ENCODE assay signal across 9 mouse cellular contexts in the genomic region with DNA sequence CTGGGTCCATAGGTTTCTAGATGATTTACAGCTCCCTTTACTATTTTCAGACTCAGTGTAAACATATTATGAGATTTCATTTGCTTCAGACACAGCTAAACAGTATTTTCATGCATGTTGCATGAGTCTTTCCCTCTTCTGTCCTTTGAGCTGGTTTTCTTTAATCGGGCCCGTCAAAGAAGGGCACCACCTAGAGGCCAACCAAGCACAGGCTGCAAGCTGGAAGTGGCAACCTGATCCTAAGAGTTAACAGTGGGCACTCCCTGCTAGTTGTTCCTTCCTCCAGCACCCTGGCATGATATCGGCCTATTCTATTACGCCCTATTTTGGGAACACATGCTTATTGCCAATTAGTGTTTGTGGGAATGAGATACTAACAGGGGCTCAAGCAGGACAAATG. TPM values are rescaled to one million over a fixed set of nuclear protein-coding genes. Genes with fewer than 3 reads are reported as not detected.
A peak's percentile ranks its signal among the peaks of the same experiment; 100 is the strongest.
DNase-seq lines count a peak whose midpoint lies in the region; ATAC-seq lines count a peak whose summit lies in the region.
"Had no signal": no experiment of that assay in that cellular context is flagged by ENCODE, and none has a peak within 500 bp of the region (broad histone marks: within the 10 kb centered on the region; RNA-seq: fewer than 3 reads in every experiment).

No protein-coding gene starts in this region.

- no peaks in the 10 kb centered on the region for H3K36me3 ChIP-seq in embryonic facial prominence, embryonic 13.5 days
- H3K36me3 ChIP-seq: embryonic facial prominence, embryonic 15.5 days had no signal

- no peaks in the 10 kb centered on the region for H3K9me3 ChIP-seq in embryonic facial prominence, embryonic 13.5 days
- H3K9me3 ChIP-seq: embryonic facial prominence, embryonic 15.5 days had no signal

- WGBS in embryonic facial prominence, embryonic 13.5 days: 53% methylated on average over 4 of the region's 4 CpGs

- H3K27ac ChIP-seq in embryonic facial prominence, embryonic 13.5 days: peak overlapping the region; percentile 4; the same call in 1 of the 2 replicates
- H3K27ac ChIP-seq: embryonic facial prominence, embryonic 15.5 days had no signal

- no peaks in the 10 kb centered on the region for H3K27me3 ChIP-seq in embryonic facial prominence, embryonic 13.5 days
- H3K27me3 ChIP-seq: embryonic facial prominence, embryonic 15.5 days had no signal

- DNase-seq in layer of hippocampus, adult 11-12 months (ENCODE audit: low spot score): peak; percentile 53
- DNase-seq in layer of hippocampus, adult 9-11 months: no peak
- DNase-seq in R1 (ENCODE audit: low read depth, low spot score): peak; percentile 42
- peak; percentile 61 to 64 for DNase-seq in heart, postnatal 36 days
- DNase-seq in left cerebral cortex, postnatal 36 days (ENCODE audit: low spot score in 2 of 2): peak; percentile 10 to 14
- DNase-seq in testis, postnatal 10 days (ENCODE audit: low spot score): peak; percentile 61

- no peak for ATAC-seq in embryonic facial prominence, embryonic 13.5 days (ENCODE audit: insufficient number of reproducible peaks, insufficient read depth, low FRiP score, low TSS enrichment, low read depth)
- ATAC-seq in megakaryocyte-erythroid progenitor cell, adult 5-6 weeks (replicated peaks; ENCODE audit: low FRiP score, low TSS enrichment, poor library complexity, severe bottlenecking): peak; percentile 83

- intact Hi-C loops in heart, postnatal 36 days (cut with DNase I): loop anchor here (2.0 to 5.0 kb wide), 2 partner anchors 76 to 157 kb away; a partner anchor contains a TSS
- intact Hi-C loops in left cerebral cortex, postnatal 36 days (cut with DNase I): no loop called here

- no peak overlapping the region for H3K9ac ChIP-seq in embryonic facial prominence, embryonic 13.5 days
- H3K9ac ChIP-seq: embryonic facial prominence, embryonic 15.5 days had no signal

- H3K4me2 ChIP-seq in embryonic facial prominence, embryonic 13.5 days: no peak overlapping the region
- H3K4me2 ChIP-seq: embryonic facial prominence, embryonic 15.5 days had no signal

- peaks cover 9% of the 10 kb centered on the region; the same call in 1 of the 2 replicates for H3K4me1 ChIP-seq in embryonic facial prominence, embryonic 13.5 days

- H3K4me3 ChIP-seq in embryonic facial prominence, embryonic 13.5 days: no peak overlapping the region
- H3K4me3 ChIP-seq: embryonic facial prominence, embryonic 15.5 days had no signal

RNA-seq across cellular contexts. Expression of a gene that starts 8.2 kb away (rescaled TPM):
- polyA plus RNA-seq in embryonic facial prominence, embryonic 13.5 days (2015; fragmentation: Nextera tagmentation; extraction: Ambion mirVana): not detected in 2 replicates
- total RNA-seq in heart, postnatal 36 days (2021): not detected
- total RNA-seq in left cerebral cortex, postnatal 36 days (2021): not detected
- total RNA-seq in megakaryocyte-erythroid progenitor cell, adult 5-6 weeks (2014; fragmentation: Nextera tagmentation): not detected in 2 replicates
- total RNA-seq in megakaryocyte-erythroid progenitor cell, adult 5-6 weeks (2017): not detected in 2 replicates
- polyA plus RNA-seq: embryonic facial prominence, embryonic 15.5 days had no signal

RNA-seq across cellular contexts. Expression of a gene that starts 43.6 kb away (rescaled TPM):
- not detected in 2 replicates for polyA plus RNA-seq in embryonic facial prominence, embryonic 13.5 days (2015; fragmentation: Nextera tagmentation; extraction: Ambion mirVana)
- not detected for total RNA-seq in heart, postnatal 36 days (2021)
- not detected for total RNA-seq in left cerebral cortex, postnatal 36 days (2021)
- not detected in 2 replicates for total RNA-seq in megakaryocyte-erythroid progenitor cell, adult 5-6 weeks (2014; fragmentation: Nextera tagmentation)
- total RNA-seq in megakaryocyte-erythroid progenitor cell, adult 5-6 weeks (2017): not detected in 2 replicates
- polyA plus RNA-seq: embryonic facial prominence, embryonic 15.5 days had no signal

RNA-seq across cellular contexts. Expression of a gene that starts 57.2 kb away (rescaled TPM):
- not detected in 2 replicates for polyA plus RNA-seq in embryonic facial prominence, embryonic 13.5 days (2015; fragmentation: Nextera tagmentation; extraction: Ambion mirVana)
- total RNA-seq in heart, postnatal 36 days (2021): not detected
- not detected for total RNA-seq in left cerebral cortex, postnatal 36 days (2021)
- not detected in 2 replicates for total RNA-seq in megakaryocyte-erythroid progenitor cell, adult 5-6 weeks (2014; fragmentation: Nextera tagmentation)
- total RNA-seq in megakaryocyte-erythroid progenitor cell, adult 5-6 weeks (2017): not detected in 2 replicates
- polyA plus RNA-seq: embryonic facial prominence, embryonic 15.5 days had no signal
